Mouse (Mus musculus) spleen, adult 2 months (tissue): ENCODE results near the gene AL732309.1. TPM values are rescaled to one million over a fixed set of nuclear protein-coding genes. Genes with fewer than 3 reads are reported as not detected.

Experiments used
- DNase-seq, 2 experiments: peaks; one replicate each; pipeline versions ENCODE4 v3.0.0 to v3.0.0-alpha.2; 2012 to 2021; ENCODE audit warnings: low spot score in 2 of 2, low read depth in 1 of 2
- H3K27ac ChIP-seq: fragments of 200-500 bp; 2 replicates; pipeline ENCODE4 v1.5.1; 2012; ENCODE audit warnings: low read length, inconsistent platforms; ENCODE audit not compliant: insufficient read depth
- H3K27me3 ChIP-seq: fragments of 200-500 bp; 2 replicates; pipeline ENCODE4 v1.6.1; 2012; ENCODE audit warnings: mild to moderate bottlenecking, moderate library complexity, low read length, inconsistent platforms; ENCODE audit not compliant: control insufficient read depth, insufficient read depth
- H3K36me3 ChIP-seq: fragments of 200-500 bp; 2 replicates; pipeline ENCODE4 v1.6.1; 2012; ENCODE audit warnings: mild to moderate bottlenecking, low read length, inconsistent platforms; ENCODE audit not compliant: control insufficient read depth, insufficient read depth
- H3K4me1 ChIP-seq: fragments of 200-500 bp; 2 replicates; pipeline ENCODE4 v1.6.1; 2011; ENCODE audit warnings: inconsistent platforms; ENCODE audit not compliant: control insufficient read depth, insufficient read depth, insufficient read length
- H3K4me3 ChIP-seq: fragments of 200-500 bp; 2 replicates; pipeline ENCODE4 v1.5.1; 2011; ENCODE audit warnings: mild to moderate bottlenecking, inconsistent platforms; ENCODE audit not compliant: insufficient read depth, insufficient read length; ENCODE audit errors: extremely low read depth
- CTCF ChIP-seq: fragments of 200-500 bp; IDR thresholded peaks from 2 replicates; pipeline ENCODE4 v1.5.1; 2011; ENCODE audit warnings: mild to moderate bottlenecking, inconsistent platforms; ENCODE audit not compliant: insufficient read depth, insufficient read length, insufficient replicate concordance; ENCODE audit errors: extremely low read depth
- POLR2A ChIP-seq: fragments of 200-500 bp; IDR thresholded peaks from 2 replicates; pipeline ENCODE4 v1.6.1; 2011; ENCODE audit warnings: low read depth, low read length, inconsistent platforms
- WGBS: fragments of 180-500 bp; shearing (Covaris S2); methylation state at CpG from one replicate; pipeline ENCODE4 v1.1.7; 2018; 5-methylcytosine and 5-hydroxymethylcytosine counted together
- polyA plus RNA-seq: library from polyadenylated mRNA; depleted of rRNA; stranded (reverse); fragments of >200 nt; gene quantifications from 2 replicates; pipeline ENCODE4 v1.2.3, GENCODE M21; 2012

The AL732309.1 gene
- polyA plus RNA-seq, 1 experiment, result 21.0 TPM

- TF ChIP-seq POLR2A (no peak), CTCF (no peak)
- H3K36me3 ChIP-seq, result peaks cover 3% of the 10 kb centered on the region; the same call in 1 of the 2 replicates
- DNase-seq, result no peak
- no peak overlapping the region for H3K27ac ChIP-seq
- WGBS, result 6% methylated on average over 54 of the region's 54 CpGs
- H3K27me3 ChIP-seq, result peaks cover 9% of the 10 kb centered on the region
- no peak overlapping the region for H3K4me3 ChIP-seq
- H3K4me1 ChIP-seq, result 0 out of 2 replicates have a peak, but pooled peaks cover 3% of the 10 kb centered on the region
Observed at GRCm38 (mm10) chr2:25290101-25290815, 43.6 kb upstream of the AL732309.1 start.

GRCm38 (mm10) chr2:25289651-25290050, 43.0 kb upstream of the AL732309.1 start, which contains the start of gene Lrrc26:
Lrrc26 (plus strand) TSS chr2:25289915.
- Histone ChIP-seq H3K27me3 (peaks cover 9% of the 10 kb centered on the region), H3K4me1 (0 out of 2 replicates have a peak, but pooled peaks cover 3% of the 10 kb centered on the region), H3K4me3 (no peak within 1 kb of the TSS), H3K36me3 (peaks cover 8% of the 10 kb centered on the region), H3K27ac (no peak within 1 kb of the TSS)
- DNase-seq, result no peak
- TF ChIP-seq CTCF, result no peak
- TF ChIP-seq POLR2A, result no peak
- WGBS, result 4% methylated on average over 11 of the region's 11 CpGs

GRCm38 (mm10) chr2:25288734-25289345, 42.2 kb upstream of the AL732309.1 start:
- TF ChIP-seq POLR2A (no peak), CTCF (no peak)
- H3K4me1 ChIP-seq, result 0 out of 2 replicates have a peak, but pooled peaks cover 3% of the 10 kb centered on the region
- H3K27ac ChIP-seq, result no peak overlapping the region
- 80% methylated on average over 7 of the region's 7 CpGs for WGBS
- H3K4me3 ChIP-seq, result no peak overlapping the region
- H3K36me3 ChIP-seq, result peaks cover 15% of the 10 kb centered on the region
- no peak for DNase-seq
- peaks cover 9% of the 10 kb centered on the region for H3K27me3 ChIP-seq

- H3K4me1 ChIP-seq, result 0 out of 2 replicates have a peak, but pooled peaks cover 3% of the 10 kb centered on the region
- no peak for DNase-seq
Observed at GRCm38 (mm10) chr2:25287927-25288649, 41.4 kb upstream of the AL732309.1 start, which contains the start of gene Tmem210. Tmem210 (plus strand) TSS chr2:25288145.

GRCm38 (mm10) chr2:25286837-25287636, 40.4 kb upstream of the AL732309.1 start:
- Histone ChIP-seq H3K4me1 (0 out of 2 replicates have a peak, but pooled peaks cover 2% of the 10 kb centered on the region), H3K27me3 (peaks cover 5% of the 10 kb centered on the region), H3K27ac (no peak overlapping the region), H3K4me3 (no peak overlapping the region), H3K36me3 (peaks cover 19% of the 10 kb centered on the region)
- no peak for DNase-seq
- WGBS, result 39% methylated on average over 7 of the region's 7 CpGs
- TF ChIP-seq POLR2A (no peak), CTCF (no peak)

More at GRCm38 (mm10) chr2:25287927-25288649, 41.4 kb upstream of the AL732309.1 start, which contains the start of gene Tmem210:
- H3K27me3 ChIP-seq, result peaks cover 9% of the 10 kb centered on the region
- peaks cover 17% of the 10 kb centered on the region for H3K36me3 ChIP-seq
- no peak for TF ChIP-seq POLR2A
- no peak for TF ChIP-seq CTCF
- H3K4me3 ChIP-seq, result no peak within 1 kb of the TSS
- H3K27ac ChIP-seq, result no peak within 1 kb of the TSS
- WGBS, result 90% methylated on average over 6 of the region's 6 CpGs

- no peaks in the 10 kb centered on the region for H3K4me1 ChIP-seq
- WGBS, result 70% methylated on average over 1 of the region's 1 CpGs
- TF ChIP-seq CTCF, result no peak
- TF ChIP-seq POLR2A, result no peak
Observed at GRCm38 (mm10) chr2:25286314-25286713, 39.7 kb upstream of the AL732309.1 start.

More at GRCm38 (mm10) chr2:25286314-25286713, 39.7 kb upstream of the AL732309.1 start:
- DNase-seq, result no peak
- peaks cover 20% of the 10 kb centered on the region for H3K36me3 ChIP-seq
- H3K27me3 ChIP-seq, result peaks cover 1% of the 10 kb centered on the region; the same call in 1 of the 2 replicates
- H3K4me3 ChIP-seq, result no peak overlapping the region
- H3K27ac ChIP-seq, result no peak overlapping the region
